Mouse (Mus musculus) heart, adult 2 months (tissue): ENCODE results near the gene Gm7138.

Source experiments
- CTCF ChIP-seq: fragments of 200-600 bp; IDR thresholded peaks from 2 replicates; pipeline ENCODE4 v1.8.1; 2022; ENCODE audit warnings: antibody characterized with exemption, mild to moderate bottlenecking, moderate library complexity
- EP300 ChIP-seq: fragments of 200-500 bp; IDR thresholded peaks from 2 replicates; pipeline ENCODE4 v1.6.1; 2011; ENCODE audit warnings: low read depth, low read length, control low read depth; ENCODE audit not compliant: insufficient read depth
- POLR2A ChIP-seq: fragments of 200-500 bp; IDR thresholded peaks from 2 replicates; pipeline ENCODE4 v1.6.1; 2011; ENCODE audit warnings: mild to moderate bottlenecking, low read depth, low read length, control low read depth; ENCODE audit not compliant: insufficient read depth

DNA sequence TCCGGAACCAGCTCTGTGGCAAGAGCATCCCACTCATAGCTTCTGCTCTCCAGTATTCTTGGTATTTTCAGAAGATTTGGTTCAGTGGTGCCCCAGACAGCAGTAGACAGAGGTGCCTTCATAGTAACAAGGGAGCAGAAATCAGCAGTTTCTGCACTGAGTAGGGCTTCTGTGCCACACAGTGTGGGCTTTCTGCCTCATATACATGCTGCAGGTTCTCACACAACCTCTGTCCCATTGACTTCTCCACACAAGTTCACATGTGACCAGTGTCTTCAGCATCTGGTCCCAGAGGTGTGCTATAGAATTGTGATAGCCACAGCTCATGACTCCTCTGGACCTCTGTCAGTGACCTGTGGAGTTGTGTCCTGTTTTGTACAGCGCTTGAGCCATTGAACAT lies 11.9 kb upstream of the Gm7138 start:
- TF ChIP-seq POLR2A (no peak), CTCF (no peak), EP300 (no peak)
